Mouse (Mus musculus) left cerebral cortex, adult 9 months (tissue): ENCODE results near the gene Slc16a9.
A peak's percentile ranks its signal among the peaks of the same experiment; 100 is the strongest.

Source experiments
- DNase-seq, 2 experiments: peaks; one replicate each; pipeline ENCODE4 v3.0.0; 2022; ENCODE audit warnings: low spot score in 2 of 2

Slc16a9 gene

DNA sequence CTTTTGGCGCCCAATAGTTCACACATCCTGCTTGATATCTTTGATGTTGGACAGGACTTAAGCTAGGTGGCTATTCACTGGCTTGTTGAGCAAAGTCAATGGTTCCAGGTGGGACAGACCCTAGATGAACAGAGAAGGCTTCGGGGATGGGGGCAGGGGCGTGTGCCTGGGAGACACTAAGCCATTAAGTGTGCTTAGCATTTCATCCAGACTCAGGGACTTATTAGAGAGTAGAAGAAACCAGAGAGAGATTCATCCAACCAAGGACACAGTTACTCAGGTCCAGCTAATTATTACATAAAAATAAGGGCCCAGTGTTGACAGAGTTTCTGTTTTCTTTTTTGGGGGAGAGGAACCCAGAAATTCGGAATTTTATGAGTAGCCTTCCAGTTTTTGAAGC lies 5.5 kb downstream of the Slc16a9 start:
- no peak for DNase-seq

DNA sequence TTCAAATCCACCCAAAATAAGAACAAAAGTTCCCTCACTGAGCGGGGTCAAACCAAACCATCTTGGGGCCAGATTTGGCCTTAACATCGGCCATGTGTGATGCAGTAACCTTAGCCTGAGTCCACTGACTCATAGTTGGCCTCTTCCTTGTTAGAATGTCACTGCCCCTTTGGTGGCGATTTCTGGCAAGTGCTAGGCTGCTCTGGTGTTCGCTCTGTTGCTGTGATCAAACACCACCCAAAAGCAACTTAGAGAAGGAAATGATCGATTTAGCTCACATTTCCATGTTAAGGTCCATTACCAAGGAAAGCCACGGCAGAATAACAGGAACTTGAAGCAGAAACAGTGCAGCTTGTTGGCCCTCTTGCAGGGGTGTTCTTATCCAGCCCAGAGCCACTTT lies 5.9 kb downstream of the Slc16a9 start:
- DNase-seq = no peak

DNA sequence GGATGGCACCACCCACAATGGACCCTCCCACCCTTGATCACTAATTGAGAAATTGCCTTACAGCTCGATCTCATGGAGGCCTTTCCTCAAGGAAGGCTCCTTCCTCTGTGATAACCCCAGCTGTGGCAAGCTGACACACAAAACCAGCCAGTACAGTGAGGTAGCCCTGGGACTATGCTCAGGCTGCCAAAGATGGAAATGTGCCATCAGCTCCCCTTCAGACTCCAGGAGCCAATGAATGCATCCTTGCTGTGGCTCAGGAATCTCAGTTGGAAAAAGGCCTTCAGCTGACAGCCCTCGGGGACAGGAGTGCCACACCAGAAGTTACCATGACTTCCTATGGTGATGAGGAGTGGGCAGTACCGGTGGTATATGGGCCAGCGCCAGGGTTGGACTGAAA lies 9.8 kb downstream of the Slc16a9 start:
- DNase-seq = no peak

DNA sequence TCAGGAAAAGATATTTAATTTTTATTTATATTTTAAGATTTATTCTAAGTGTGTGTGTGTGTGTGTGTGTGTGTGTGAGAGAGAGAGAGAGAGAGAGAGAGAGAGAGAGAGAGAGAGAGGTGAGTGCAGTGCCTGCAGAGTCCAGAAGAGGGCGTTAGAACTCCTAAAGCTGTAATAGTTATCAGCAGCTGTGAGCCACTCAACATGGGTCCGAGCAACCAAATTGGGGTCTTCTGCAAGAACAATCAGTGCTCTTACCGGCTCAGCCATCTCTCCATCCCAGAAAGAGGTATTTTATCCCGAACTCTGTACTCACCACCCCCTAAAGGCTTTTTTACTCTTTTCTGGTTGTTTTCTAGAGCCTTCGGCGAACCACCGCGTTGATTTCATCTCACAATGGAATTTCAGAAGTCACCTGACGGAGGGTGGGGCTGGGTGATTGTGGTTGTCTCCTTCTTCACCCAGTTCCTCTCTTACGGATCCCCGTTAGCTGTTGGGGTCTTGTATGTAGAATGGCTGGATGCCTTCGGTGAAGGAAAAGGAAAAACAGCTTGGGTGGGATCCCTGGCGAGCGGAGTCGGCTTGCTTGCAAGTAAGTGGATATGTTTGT lies 10.8 kb downstream of the Slc16a9 start:
- no peak for DNase-seq

DNA sequence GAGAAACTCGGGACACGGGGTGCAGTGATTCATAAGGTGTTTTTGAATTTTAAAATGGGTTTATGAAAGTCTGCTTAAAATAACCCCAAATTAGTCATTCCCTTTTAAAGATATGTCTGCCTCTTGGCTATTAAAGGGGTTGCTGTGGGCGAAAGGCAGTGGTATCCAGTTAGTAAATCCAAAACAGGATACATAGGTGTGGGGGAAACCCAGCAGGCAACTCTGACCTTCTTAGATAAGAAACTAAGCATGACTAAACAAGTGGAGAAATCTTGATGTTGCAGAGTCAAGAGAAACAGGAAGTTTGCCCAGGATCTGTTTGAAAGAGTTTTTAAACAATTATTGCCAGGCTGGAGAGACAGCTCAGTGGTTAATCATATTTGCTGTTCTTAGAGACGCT lies 12.1 kb downstream of the Slc16a9 start:
- no peak for DNase-seq

DNA sequence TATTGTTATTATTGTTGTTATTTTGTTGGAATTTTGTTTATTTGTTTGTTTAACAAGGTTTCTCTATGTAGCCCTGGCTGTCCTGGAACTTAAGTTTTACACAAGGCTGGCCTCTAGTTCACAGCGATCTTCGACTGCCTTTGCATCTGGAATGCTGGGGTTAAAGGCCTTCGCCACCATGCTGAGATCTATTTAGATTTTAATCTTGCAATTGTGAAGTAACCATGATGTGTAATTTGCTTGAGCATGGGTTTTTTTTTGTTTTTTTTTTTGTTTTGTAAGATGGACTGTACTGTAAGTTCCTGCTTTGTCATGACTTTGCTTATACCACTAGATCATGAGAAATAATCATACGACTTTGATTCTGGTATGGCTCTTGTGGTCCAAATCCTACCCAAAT lies 16.0 kb downstream of the Slc16a9 start:
- DNase-seq = no peak

DNA sequence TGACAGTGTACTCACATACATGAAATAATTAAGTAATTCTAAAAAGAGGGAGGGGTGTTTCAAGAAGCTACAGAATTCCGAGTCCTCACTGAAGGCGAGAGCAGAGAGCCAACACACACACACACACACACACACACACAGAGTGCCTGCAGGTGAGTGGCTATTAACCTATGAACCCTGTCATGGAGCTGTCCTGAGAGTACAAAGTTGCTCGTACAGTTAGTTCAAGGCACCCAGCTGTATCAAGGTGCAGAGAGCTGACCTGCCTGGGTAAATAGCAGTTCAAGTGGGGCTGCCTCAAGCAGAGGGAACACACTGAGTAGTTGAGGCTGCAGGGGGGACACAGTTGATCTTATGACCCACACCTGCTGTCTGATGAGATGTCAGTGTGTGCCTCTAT lies 17.2 kb downstream of the Slc16a9 start:
- DNase-seq = no peak

DNA sequence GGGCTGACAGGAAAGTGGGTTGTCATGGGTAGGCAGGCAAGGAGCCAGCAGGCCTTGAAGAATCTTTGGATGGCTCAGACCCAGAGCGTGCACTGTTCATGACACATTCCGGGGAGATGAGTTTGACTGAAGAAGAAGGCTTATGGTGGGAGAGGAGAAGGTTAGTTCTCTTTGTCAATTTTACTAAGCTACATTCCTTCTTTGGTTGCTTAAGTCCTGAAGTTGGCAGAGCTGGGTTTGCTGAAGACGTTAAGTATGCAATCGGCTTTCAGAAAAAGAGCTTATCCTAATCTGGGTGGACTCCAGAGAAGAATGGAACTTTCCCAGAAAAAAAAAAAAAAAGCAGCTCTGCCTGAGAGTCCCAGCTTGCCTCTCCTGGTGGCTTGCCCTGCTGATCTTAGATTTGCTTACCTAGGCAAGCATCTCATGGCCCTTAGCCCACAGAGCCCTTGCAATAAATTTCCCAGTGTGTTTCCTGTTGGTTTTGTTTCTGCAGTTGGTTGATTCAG lies 18.8 kb downstream of the Slc16a9 start:
- DNase-seq = no peak

DNA sequence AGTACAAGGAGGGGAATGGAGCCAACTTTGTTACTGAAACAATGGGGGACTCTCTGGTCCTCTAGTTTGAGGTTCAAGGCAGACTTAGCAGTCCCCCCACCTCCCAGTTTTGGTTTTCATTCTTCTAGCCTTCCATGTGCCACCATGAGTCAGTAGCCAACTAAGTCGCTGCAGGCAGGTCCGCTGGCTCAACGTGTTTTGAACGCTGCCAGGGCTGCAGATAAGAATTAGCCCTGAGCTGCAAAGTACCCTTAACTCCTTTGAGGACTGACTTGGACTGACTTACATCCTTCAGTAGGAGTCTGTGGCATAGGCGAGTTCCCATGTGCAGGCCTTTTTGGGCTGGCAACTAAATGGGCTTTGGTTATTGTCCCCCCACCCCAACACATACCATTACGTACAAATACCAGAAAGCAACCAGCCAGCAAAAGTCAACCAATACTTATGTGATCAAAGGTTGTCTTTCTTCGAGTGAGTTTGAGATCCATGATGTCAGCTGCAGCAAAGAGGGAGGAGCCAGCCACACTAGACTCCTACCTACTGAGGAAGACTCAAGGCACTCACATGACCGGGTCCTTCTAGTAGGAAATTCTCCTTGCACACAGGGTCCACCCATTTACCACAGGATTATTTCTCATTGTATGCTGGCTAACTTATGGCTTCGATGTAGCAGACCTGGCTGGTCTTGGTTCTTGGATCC lies 19.6 kb downstream of the Slc16a9 start:
- no peak for DNase-seq

DNA sequence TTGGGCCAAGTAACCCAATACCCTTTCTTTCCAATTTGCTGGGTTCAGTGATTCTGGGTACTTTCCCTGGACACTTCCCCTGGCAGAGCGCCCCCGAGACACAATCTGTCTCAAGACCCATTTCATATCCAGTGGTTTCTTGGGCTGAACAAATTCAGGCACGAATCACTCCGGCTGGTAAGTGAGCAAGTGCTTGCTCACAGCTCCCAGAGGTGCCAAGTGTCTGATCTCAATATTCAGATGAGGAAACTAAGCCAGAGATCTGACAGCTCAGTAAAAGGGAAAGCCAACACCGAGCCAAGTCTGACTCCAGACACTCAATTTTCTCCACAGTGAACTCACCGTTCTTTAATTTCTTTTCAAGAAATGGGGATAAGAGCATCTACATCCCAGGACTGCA lies 21.6 kb downstream of the Slc16a9 start:
- DNase-seq = no peak

DNA sequence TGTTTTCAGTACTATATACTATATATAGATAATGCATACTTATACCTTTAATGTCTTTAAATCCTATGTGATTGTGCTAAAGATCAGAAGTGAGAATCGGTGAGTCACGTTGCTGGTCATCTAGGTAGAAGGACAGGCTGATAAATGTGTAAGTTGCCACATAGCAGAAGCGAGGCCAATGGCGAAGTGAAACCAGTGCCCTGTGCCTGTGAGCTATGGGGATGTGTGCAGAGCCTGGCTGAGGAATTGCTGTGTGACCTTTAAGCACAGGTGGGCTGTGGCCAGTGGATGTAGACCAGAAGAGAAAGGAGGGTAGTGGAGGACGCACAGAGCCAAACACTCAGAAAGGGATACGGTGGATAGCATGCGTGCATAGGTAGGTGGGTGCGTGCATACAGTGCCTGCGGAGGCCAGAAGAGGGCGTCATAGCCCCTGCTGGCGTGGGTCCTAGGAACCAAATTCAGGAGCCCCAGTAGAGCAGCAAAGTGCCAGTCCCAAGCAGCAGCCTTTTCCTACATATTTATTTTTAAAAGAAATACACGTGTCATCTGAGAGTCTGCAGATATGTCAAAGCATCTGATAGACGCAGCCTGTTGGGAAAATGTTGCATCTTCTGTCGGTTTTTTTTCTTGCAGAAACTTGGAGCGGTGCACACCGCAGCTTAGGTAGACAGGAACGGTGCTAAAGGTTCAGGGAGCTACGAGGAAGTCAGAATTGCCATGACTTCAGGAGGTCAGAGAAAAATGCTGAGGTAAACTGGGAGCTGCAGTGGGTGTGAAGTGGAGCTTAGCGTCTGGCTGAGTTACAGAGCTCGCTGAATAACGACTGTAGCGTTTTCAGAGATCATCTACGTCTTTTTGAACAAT lies 23.9 kb downstream of the Slc16a9 start:
- DNase-seq = no peak

DNA sequence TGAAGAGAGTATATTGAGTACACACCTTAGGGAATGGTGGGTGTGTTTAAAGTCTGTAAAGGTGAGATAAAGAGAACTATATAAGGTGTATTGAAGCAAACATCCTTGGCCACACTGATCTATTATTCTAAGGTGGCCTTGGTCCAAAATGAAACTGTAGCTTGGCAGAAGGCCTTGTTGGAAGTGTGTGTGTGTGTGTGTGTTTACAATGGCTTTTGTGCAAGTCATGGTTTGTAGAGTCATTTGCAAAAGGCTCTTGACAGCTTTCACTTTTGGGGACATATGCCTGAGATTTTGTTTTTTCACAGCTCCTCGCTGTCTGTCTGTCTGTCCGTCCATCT lies 24.5 kb downstream of the Slc16a9 start:
- no peak for DNase-seq

DNA sequence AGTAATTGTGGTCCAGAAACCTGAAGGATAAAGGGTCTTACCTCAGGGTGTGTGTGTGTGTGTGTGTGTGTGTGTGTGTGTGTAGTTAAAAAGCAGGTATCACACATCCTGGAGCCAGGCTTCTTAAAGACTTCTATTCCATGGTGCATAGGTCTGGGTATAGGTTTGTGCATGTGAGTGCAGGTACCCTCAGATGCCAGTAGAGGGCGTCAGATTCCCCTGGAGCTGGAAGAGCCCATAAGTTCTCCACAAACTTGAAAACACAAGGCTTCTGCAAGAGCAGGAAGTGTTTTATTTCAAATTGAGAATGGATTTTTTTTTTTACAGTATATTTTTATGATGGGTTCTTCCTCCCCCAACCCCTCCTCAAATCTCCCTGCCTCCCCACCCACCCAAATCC lies 31.8 kb downstream of the Slc16a9 start:
- no peak for DNase-seq

DNA sequence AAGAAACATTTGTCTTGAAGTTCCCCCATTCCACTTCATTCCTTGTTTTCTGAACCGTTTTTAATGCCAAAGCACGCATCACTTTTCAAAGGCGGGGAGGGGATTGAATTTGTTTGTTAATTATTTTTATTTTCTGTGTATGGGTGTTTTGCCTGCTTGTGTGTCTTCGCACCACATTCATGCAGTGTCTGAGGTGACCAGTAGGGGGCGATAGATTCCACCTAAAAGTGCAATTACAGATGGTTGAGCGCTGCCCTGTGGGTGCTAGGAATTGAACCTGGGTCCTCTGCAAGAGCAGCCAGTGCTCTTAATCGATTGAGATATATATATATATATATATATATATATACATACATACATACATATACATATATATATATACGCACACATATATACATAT lies 34.4 kb downstream of the Slc16a9 start:
- no peak for DNase-seq

DNA sequence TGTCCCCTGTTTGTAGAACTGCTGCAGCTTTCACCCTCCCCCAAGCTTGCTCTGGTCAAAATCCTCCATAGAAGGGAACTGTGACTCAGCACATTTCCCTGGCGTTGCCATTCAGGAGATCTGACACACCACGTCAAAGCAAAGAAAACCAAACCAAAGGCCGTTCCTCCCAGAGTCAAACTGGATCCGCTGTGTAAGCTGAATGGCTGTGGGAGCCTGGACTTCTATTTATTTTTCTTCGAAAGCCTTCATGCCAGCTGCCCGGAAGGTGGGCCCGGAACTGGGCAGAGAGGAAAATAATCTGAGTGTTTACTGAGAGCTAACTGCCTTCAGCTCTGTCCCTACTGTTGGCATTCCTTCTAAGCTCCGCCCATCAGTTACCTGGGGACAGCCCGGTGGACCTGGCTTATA lies 42.9 kb downstream of the Slc16a9 start:
- no peak for DNase-seq

DNA sequence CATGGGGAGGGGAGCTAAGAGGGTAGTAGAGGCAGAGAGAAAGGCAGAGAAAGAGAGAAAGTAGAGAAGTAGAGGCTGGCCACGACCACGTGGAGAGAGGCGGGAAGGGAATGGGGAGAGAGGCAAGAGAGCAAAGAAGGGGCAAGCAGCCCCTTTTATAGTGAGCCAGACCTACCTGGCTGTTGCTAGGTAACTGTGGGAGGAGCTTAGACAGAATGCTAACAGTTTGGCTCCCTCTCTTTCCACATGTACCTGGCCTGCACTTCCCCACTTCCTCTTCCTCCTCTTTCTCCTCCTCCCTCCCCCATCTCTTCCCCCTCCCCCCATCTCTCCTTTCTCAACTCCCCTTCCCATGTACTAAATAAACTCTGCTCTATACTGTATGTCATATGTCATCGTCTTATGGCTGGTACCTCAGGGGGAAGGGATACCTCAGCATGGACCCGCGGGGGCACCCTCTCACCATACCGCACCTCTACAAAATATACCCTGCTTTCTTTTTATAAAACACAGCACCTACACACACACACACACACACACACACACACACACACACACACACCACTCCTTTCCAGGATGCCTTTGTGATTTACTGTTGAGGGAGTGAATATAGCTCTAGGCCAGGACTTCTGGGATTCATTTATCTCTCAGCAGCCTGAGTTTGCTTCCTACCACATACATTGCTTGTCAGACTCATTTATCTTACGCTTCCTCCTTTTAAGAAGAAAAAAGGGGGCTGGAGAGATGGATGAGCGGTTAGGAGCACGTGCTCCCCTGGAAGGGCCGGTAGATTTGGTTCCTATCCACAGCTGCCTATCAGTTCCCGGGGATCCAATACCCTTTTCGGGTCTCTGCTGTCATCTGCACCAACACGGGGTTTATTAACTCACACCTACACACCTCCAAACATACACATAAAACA lies 43.8 kb downstream of the Slc16a9 start:
- DNase-seq = no peak

DNA sequence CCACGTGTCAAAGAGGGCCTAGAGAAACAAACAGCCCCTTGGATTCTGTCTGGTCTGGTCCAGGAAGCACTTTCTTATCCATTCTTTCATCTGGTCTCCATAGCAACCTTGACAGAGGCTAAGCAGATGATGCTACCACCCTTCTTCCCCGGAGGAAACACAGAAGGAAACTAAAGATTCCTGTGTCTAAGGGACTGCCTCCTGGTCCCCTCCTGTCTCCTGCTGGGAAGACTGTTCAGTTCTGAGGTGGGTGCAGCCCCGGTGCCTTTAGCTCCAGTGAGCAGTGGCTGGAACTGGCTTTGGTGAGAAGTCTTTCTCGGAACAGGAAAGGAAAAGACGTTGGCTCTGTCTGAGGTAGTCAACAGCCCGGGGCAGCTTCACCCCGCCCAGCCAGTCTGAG lies 47.1 kb downstream of the Slc16a9 start:
- no peak for DNase-seq

DNA sequence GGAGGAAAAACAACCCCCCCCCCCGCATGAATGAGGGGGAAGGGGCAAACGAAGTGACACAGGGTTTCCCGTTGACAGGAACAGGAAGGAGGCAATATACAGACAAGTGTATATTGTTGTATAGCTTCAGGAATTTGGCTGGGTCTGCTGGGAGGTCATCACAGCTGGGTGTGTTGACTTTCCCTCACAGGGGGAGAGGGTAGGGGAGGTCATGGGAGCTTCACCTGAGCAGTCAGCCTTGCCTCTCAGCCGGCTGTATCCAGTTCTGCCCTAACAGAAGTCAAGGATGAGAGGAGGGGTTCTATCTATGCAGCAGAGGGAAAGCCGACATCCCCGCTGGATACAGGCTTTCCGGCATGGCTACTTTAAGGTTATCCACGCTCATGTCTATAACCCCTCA lies 49.2 kb downstream of the Slc16a9 start:
- DNase-seq = no peak

DNA sequence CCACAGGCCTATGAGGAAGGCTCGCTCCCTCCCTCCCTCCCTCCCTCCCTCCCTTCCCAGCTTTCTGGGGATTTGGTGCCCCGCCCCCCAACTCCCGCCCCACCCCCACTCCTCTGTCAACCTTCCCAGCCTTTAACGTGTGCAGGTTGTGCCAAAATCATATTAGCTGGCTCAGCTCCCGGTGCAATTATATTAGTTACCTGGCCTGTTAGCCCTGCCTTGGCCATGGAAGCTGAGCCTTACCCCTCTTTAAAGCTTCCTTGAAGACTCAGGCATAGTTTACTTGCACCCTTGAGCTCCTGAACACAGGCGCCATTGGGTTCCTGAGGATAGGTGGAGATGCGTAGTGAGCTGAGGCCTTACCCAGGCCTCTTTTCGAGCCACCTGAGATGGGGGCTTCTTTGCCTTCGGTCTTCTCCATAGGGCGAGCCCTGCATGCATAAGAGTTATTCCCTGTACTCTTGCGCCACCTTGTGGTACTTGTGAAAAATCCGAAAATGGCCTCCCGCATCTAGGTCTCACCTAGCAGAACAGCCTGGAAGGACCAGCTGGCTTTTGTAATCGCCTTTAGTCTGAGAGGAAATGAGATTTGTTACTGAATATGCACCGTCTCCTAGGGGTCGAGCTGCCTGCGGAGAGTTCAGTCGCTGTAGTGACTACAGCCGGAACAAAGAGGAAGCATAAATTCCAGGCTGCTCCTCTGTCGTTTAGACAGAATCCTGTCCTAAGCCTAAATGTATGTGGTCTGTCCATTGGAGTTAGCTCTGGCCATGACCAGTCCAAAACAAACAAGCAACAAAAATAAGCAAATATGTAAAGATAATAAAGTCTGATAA lies 51.8 kb downstream of the Slc16a9 start:
- DNase-seq = peak; percentile 40 to 84

DNA sequence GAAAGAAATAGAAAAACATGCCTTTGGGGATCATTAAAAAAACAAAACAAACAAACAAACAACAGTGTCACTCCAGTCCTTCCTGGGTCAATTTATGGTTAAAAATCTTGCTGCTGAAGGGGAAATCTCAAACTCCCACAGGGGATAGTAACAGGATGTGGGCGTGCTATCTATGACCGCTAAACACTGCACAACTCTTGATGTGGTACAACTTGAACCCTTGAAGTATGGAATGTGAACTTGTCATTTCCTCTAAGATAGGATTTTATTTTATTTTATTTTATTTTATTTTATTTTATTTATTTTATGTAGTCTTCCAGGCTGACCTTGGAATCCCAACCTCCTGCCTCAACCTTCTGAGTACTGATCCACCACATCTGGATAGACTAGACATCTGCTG lies 54.2 kb downstream of the Slc16a9 start:
- DNase-seq = no peak

DNA sequence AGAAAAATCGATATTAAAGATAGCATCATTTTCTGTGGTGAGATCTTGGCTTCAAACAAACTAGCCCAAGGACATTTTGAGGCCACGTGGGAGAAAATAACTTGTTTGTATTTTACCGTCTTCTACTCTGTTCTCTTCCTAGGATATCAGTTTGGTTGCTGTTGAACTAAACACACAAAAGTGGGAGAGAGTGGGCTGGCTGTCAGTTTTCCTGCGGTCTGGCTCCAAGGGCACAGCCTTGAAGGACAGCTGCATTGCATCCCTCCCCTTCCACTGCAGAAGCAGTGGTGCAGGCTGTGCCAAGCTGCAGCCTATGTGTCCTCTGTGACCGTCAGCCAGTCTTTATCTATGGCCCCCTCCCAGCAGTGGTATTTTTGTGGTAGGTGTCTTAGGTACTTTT lies 54.8 kb downstream of the Slc16a9 start:
- DNase-seq = no peak
